Mouse (Mus musculus) G1E (cell line): ENCODE measurements around the gene 9330182L06Rik.

Source experiments
- CTCF ChIP-seq: IDR thresholded peaks from 2 replicates; pipeline ENCODE4 v1.5.1; 2012; ENCODE audit warnings: low read depth, low read length, inconsistent platforms, mixed read lengths
- GATA1 ChIP-seq: IDR thresholded peaks from 2 replicates; pipeline ENCODE4 v1.6.1; 2012; ENCODE audit warnings: borderline replicate concordance, low read length, inconsistent platforms, mixed read lengths
- GATA2 ChIP-seq: IDR thresholded peaks from 2 replicates; pipeline ENCODE4 v1.6.1; 2012; ENCODE audit warnings: low read depth, low read length, inconsistent platforms, borderline replicate concordance
- TAL1 ChIP-seq: conservative IDR thresholded peaks from 2 replicates; pipeline ENCODE4 v1.6.1; 2012; ENCODE audit warnings: low read depth, low read length, inconsistent platforms, mixed read lengths

GRCm38 (mm10) chr5:9497235-9497634, 231.3 kb downstream of the 9330182L06Rik start:
- no peak for TF ChIP-seq CTCF
- no peak for TF ChIP-seq TAL1
- TF ChIP-seq GATA1: no peak
- no peak for TF ChIP-seq GATA2
